Comparison of ENCODE assay signal across 8 mouse cellular contexts in genomic region chr15:100228535-100229336, GRCm38 (mm10). TPM values are rescaled to one million over a fixed set of nuclear protein-coding genes. Genes with fewer than 3 reads are reported as not detected.
DNase-seq lines count a peak whose midpoint lies in the region; ATAC-seq and TF ChIP-seq lines count a peak whose summit lies in the region.

No protein-coding gene starts in this region.

- H3K4me2 ChIP-seq in kidney, embryonic 14.5 days (replicated peaks; ENCODE audit: low read depth, low read length) = peak overlapping the region; percentile 77
- peak overlapping the region; percentile 52 for H3K4me2 ChIP-seq in heart, embryonic 16.5 days (ENCODE audit: low read depth, low read length)
- peak overlapping the region; percentile 79 for H3K4me2 ChIP-seq in liver, postnatal 0 days (ENCODE audit: low read depth, low read length)

- peak overlapping the region; percentile 86 for H3K4me3 ChIP-seq in kidney, embryonic 14.5 days (ENCODE audit: low read length)
- peak overlapping the region; percentile 87 for H3K4me3 ChIP-seq in heart, embryonic 16.5 days (ENCODE audit: low read length)
- peak overlapping the region; percentile 79 for H3K4me3 ChIP-seq in liver, postnatal 0 days (ENCODE audit: low read depth, low read length)

- DNase-seq in kidney, adult 8-10 months = no peak
- peak; percentile 58 for DNase-seq in MN1 (ENCODE audit: low spot score)
- DNase-seq in liver, postnatal 0 days = no peak
- no peak for DNase-seq in frontal cortex, postnatal 25 days (ENCODE audit: low spot score in 2 of 2)
- no peak for DNase-seq in urinary bladder, postnatal 10 days (ENCODE audit: low spot score)
- no peak for DNase-seq in thymus, postnatal 14 days

- 13% methylated on average over 16 of the region's 16 CpGs for WGBS in kidney, embryonic 14.5 days
- WGBS in heart, embryonic 16.5 days = 8% methylated on average over 16 of the region's 16 CpGs
- WGBS in liver, postnatal 0 days (ENCODE audit: insufficient replicate concordance) = 5% methylated on average over 16 of the region's 16 CpGs

- H3K27me3 ChIP-seq in kidney, embryonic 14.5 days (ENCODE audit: control insufficient read depth, insufficient read depth, low read length) = no peaks in the 10 kb centered on the region
- H3K27me3 ChIP-seq in heart, embryonic 16.5 days (ENCODE audit: control insufficient read depth, insufficient read depth, low read length) = no peaks in the 10 kb centered on the region
- H3K27me3 ChIP-seq in liver, postnatal 0 days (ENCODE audit: insufficient read depth, low read length) = no peaks in the 10 kb centered on the region

- H3K36me3 ChIP-seq in kidney, embryonic 14.5 days (ENCODE audit: control insufficient read depth, insufficient read depth, low read length) = peaks cover 7% of the 10 kb centered on the region
- peaks cover 9% of the 10 kb centered on the region for H3K36me3 ChIP-seq in heart, embryonic 16.5 days (ENCODE audit: control insufficient read depth, insufficient read depth)
- peaks cover 11% of the 10 kb centered on the region for H3K36me3 ChIP-seq in liver, postnatal 0 days (replicated peaks; ENCODE audit: insufficient read depth, low read length)

- peak; percentile 37; the same call in 1 of the 2 replicates for TF ChIP-seq CTCF in liver, postnatal 0 days (IDR thresholded peaks at IDR 0.05; ENCODE audit: low read depth)

- no peak for ATAC-seq in kidney, embryonic 14.5 days (ENCODE audit: low FRiP score, low TSS enrichment)
- ATAC-seq in heart, embryonic 16.5 days (replicated peaks; ENCODE audit: extremely low read depth, insufficient read depth, low FRiP score) = no peak
- ATAC-seq in liver, postnatal 0 days = no peak

- H3K9me3 ChIP-seq in kidney, embryonic 14.5 days (ENCODE audit: control insufficient read depth, low read length) = no peaks in the 10 kb centered on the region
- peaks cover 3% of the 10 kb centered on the region; the same call in 1 of the 2 replicates for H3K9me3 ChIP-seq in heart, embryonic 16.5 days (replicated peaks; ENCODE audit: control insufficient read depth, low read length)
- H3K9me3 ChIP-seq in liver, postnatal 0 days (ENCODE audit: low read length) = no peaks in the 10 kb centered on the region

- peaks cover 9% of the 10 kb centered on the region; the same call in 1 of the 2 replicates for H3K4me1 ChIP-seq in kidney, embryonic 14.5 days (ENCODE audit: control insufficient read depth, insufficient read depth, low read length)
- peaks cover 29% of the 10 kb centered on the region for H3K4me1 ChIP-seq in heart, embryonic 16.5 days (ENCODE audit: control insufficient read depth, insufficient read depth, low read length)
- H3K4me1 ChIP-seq in liver, postnatal 0 days (ENCODE audit: insufficient read depth) = peaks cover 34% of the 10 kb centered on the region

- TF ChIP-seq EP300 in liver, postnatal 0 days (IDR thresholded peaks at IDR 0.05; ENCODE audit: low read depth) = no peak

- peak overlapping the region; percentile 100 for H3K27ac ChIP-seq in kidney, embryonic 14.5 days (ENCODE audit: low read depth, low read length)
- H3K27ac ChIP-seq in heart, embryonic 16.5 days (ENCODE audit: low read length) = peak overlapping the region; percentile 100
- H3K27ac ChIP-seq in liver, postnatal 0 days (ENCODE audit: low read depth) = peak overlapping the region; percentile 100

- H3K9ac ChIP-seq in kidney, embryonic 14.5 days (ENCODE audit: low read depth, low read length) = peak overlapping the region; percentile 99
- peak overlapping the region; percentile 99 for H3K9ac ChIP-seq in heart, embryonic 16.5 days (ENCODE audit: low read length)
- peak overlapping the region; percentile 91 for H3K9ac ChIP-seq in liver, postnatal 0 days (replicated peaks)

RNA-seq across cellular contexts. Expression of gene Atf1, which starts 1.1 kb away (rescaled TPM):
- polyA plus RNA-seq in kidney, embryonic 14.5 days (2014; fragmentation: Nextera tagmentation; extraction: Ambion mirVana) = 48.4 and 57.8 TPM in 2 replicates
- 35.6 and 44.1 TPM in 2 replicates for polyA plus RNA-seq in heart, embryonic 16.5 days (2015; fragmentation: Nextera tagmentation; extraction: Ambion mirVana)
- polyA plus RNA-seq in liver, postnatal 0 days (2015; fragmentation: Nextera tagmentation; extraction: Ambion mirVana) = 23.5 and 24.4 TPM in 2 replicates

RNA-seq across cellular contexts. Expression of gene Tmprss12, which starts 51.9 kb away (rescaled TPM):
- not detected in 2 replicates for polyA plus RNA-seq in kidney, embryonic 14.5 days (2014; fragmentation: Nextera tagmentation; extraction: Ambion mirVana)
- polyA plus RNA-seq in heart, embryonic 16.5 days (2015; fragmentation: Nextera tagmentation; extraction: Ambion mirVana) = not detected in 2 replicates
- not detected in 2 replicates for polyA plus RNA-seq in liver, postnatal 0 days (2015; fragmentation: Nextera tagmentation; extraction: Ambion mirVana)
